Mouse (Mus musculus) granulocyte monocyte progenitor cell, adult 5-6 weeks (primary cell): ENCODE data around the gene Syt17. TPM values are rescaled to one million over a fixed set of nuclear protein-coding genes. Genes with fewer than 3 reads are reported as not detected.

Experiments used
- ATAC-seq: replicated peaks from 2 replicates; pipeline ENCODE4 v1.8.0; 2016; ENCODE audit warnings: mild to moderate bottlenecking, moderate TSS enrichment, inconsistent platforms; ENCODE audit not compliant: poor library complexity, severe bottlenecking
- total RNA-seq, 2 experiments: library from RNA; stranded (forward) in 1 of 2; stranded (reverse) in 1 of 2; fragments of 200-712, 200-1000 nt in 1 of 2; fragments of >200 nt in 1 of 2; fragmentation: Nextera tagmentation in 1 of 2; gene quantifications; 2 replicates each; pipeline ENCODE4 v1.2.3; 2014 to 2017

Syt17 gene
- total RNA-seq (2014; fragmentation: Nextera tagmentation) (not detected in 2 replicates), total RNA-seq (2017) (not detected in 2 replicates)

- peak; percentile 85 for ATAC-seq
Observed at GRCm38 (mm10) chr7:118448134-118448967, at the start of gene Syt17. Syt17 (minus strand) TSS chr7:118448222.

- ATAC-seq = no peak
Observed at GRCm38 (mm10) chr7:118494892-118495579, 47.0 kb upstream of the Syt17 start.

DNA sequence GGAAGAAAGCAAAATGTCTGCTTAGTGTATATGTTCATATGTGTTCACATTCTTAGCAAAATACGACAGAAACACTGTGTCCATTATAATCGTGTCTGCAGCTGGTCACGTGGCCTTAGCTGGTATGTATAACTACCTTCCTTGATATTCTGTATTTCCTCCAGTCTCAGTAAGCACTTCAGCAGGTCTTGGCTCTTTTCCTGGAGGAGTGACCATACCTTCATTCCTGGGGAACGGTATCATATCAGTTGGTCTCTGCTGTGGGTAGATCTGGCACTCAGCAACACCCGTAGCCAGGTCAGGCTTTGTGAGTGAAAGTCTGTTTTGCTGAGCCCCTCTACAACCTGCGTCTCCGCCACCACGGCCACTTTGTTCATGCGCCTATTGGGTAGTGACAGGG lies 45.9 kb upstream of the Syt17 start:
- no peak for ATAC-seq

- peak; percentile 84 for ATAC-seq
Observed at GRCm38 (mm10) chr7:118491431-118492147, 43.6 kb upstream of the Syt17 start, which contains the start of gene Itpripl2. Itpripl2 (minus strand) TSS chr7:118491975.

DNA sequence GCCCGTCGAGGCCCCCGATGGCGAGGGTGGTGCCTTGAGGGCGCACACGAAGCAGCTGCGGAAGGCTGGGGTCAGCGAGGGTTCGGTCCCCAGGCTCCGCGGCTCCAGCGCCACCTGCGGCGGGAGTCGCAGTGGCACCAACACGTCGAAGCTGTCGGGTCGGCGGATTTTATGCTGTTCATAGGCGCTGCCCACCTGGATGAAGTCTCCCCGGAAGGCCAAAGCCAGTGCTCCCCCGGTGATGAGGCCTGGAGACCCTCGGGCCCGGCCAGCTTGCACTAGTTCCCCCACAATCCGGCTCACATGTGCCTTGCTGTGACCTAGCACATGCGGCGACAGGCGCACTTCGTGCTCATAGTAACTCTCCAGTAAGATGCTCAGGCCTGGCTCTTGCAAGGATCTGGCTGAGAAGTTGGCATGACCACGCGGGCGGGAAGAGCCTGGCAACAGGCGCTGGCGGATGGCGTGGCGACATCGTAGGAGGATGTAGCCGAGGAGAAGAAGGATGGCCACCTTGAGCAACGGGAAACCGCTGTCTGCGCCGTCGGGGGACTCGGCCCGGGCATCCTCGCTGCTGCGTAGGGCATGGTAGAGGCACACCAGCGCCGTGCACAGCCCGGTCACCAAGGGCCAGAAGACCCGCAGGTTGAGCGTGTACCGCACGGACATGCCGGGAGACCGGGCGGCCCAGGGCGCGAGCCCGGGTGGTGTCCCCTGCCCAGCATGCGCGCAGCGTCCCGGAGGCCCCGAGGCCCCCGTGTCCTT lies 42.8 kb upstream of the Syt17 start:
- ATAC-seq = peak; percentile 64

GRCm38 (mm10) chr7:118489706-118490665 lies 42.0 kb upstream of the Syt17 start:
- ATAC-seq = no peak

GRCm38 (mm10) chr7:118488060-118488664 lies 40.1 kb upstream of the Syt17 start:
- no peak for ATAC-seq

- ATAC-seq = no peak
Observed at GRCm38 (mm10) chr7:118486917-118487316, 38.9 kb upstream of the Syt17 start.

DNA sequence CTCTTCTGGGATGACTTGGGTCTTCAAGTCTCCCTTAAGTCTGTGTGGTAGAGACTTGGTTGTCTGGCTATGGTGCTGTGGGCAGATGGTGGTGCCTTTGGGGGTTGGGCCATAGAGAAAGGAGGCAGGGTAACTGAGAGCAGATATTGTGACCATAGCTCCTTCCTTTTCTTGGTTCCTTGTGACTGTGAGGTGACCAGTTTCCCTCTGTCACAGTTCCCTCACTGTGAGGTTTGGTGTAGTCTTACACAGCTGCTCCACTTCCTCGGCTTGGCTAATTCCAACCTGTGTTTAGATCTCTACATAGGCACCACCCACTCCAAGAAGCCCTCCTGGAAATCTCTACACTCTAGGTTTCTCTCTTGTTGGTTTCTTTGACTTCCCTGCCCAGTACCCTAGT lies 36.0 kb upstream of the Syt17 start:
- peak; percentile 52 for ATAC-seq

- no peak for ATAC-seq
Observed at GRCm38 (mm10) chr7:118482001-118482400, 34.0 kb upstream of the Syt17 start.

DNA sequence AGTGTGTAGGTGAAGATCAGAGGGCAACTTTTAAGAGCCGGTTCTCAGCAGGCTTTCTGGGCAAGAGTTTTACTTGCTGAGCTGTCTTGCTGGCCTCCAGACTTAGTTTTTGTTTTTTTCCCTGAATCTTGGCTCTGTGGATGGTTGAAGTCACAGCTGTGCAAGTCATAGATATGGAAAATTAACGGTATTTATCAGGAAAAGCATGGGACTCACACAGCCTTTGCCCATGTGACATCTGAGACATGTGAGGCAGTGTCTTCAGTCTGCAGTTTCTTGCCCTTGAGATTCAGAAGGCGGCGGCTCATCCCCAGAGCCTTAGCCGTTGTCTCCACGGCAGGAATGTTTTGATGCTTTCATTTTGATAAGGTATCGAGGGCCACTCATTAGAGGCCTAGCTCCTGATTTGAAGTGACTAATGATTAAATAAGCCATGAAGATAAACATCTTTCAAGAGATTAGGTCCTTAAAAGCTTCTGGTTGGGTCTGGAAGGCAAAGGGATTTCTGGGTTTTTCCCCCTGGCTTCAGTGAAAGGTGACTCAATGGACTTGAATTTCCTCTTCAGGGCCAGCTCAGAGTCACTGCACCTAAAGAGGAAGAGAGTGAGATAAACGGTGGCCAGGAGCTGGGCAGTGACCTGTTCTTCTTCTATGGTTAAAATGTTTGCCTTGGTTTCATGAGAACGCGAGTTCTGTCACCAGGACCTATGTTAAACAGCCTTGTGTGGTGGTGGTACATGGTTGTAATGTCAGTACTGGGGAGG lies 33.2 kb upstream of the Syt17 start:
- ATAC-seq = no peak

- no peak for ATAC-seq
Observed at GRCm38 (mm10) chr7:118480160-118480709, 32.2 kb upstream of the Syt17 start.

GRCm38 (mm10) chr7:118478835-118479312 lies 30.9 kb upstream of the Syt17 start:
- peak; percentile 64 for ATAC-seq

DNA sequence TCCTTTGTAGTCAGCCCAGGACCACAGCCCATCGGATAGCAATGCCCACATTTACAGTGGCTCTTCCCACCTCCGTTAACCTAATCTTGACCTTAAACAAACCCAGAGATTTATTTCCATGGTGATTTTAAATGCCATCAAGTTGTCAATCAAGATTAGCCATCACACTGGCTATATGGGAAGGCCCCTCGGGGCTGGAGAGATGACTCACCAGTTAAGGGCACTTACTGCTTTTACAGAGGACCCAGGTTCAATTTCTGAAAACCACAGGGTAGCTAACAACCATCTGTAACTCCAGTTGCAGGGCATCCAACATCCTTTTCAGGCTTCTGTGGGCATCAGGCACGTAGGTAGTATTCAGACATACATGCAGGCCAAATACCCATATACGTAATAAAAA lies 28.4 kb upstream of the Syt17 start:
- ATAC-seq = no peak

- ATAC-seq = no peak
Observed at GRCm38 (mm10) chr7:118475008-118475705, 27.1 kb upstream of the Syt17 start.

GRCm38 (mm10) chr7:118472886-118473285 lies 24.9 kb upstream of the Syt17 start:
- ATAC-seq = no peak

DNA sequence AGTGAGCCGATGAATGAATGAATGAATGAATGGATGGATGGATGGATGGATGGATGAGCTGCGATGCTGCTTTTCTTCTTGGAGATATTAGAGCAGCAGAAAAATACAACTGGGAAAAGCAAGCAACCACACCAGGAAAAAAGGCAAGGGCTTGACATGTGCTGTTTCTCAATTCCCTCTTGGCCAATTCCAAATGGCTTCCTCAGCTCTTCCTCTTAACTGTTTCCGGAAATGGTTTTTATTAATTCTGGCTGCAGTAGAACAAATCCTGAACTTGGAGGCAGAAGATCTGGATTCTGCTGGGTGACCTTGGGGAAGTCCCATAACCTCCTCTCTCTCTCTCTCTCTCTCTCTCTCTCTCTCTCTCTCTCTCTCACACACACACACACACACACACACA lies 20.0 kb upstream of the Syt17 start:
- ATAC-seq = no peak
